ENCODE assay signal across 27 mouse cellular contexts in the genomic region with DNA sequence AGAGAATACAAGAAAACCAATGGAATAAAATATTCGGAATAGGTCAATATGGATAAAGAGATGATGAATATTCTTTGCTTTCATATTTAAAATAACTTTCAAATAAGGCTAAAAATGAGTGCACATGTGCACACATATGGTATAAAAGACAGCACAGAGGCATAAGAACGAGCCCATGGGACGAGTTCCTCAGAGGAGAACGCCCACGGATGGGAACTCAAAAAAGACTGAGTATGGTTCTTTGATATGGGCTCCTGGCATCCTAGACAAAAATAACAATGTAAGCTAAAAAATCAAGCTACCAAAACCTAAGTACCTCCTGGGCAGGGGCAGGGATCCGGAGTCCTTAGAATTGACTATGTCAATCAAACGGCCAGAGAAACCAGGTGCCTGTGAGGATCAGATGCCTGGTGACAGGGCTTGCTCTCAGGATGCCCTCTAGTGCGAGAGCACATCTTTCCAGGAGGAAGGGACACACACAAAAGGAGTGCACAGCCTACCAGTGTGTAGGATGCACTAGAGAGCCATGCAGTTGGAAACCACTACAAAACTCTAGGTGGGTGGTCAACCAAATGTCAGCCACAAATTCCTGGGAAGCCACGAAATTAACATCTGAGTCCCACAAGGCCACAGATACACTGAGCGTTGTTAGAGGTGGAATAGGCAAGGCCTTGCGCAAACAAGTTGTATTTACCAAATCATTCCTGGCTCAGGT.
DNase-seq lines count a peak whose midpoint lies in the region; ATAC-seq and TF ChIP-seq lines count a peak whose summit lies in the region.
"Had no signal": no experiment of that assay in that cellular context is flagged by ENCODE, and none has a peak within 500 bp of the region (broad histone marks: within the 10 kb centered on the region; RNA-seq: fewer than 3 reads in every experiment).

No protein-coding gene starts in this region.

- H3K27ac ChIP-seq in layer of hippocampus, adult 2 months, result peak overlapping the region; percentile 51; the same call in 1 of the 2 replicates
- no peak overlapping the region for H3K27ac ChIP-seq in hindbrain, embryonic 11.5 days (ENCODE audit: low read depth, low read length)
- H3K27ac ChIP-seq: embryonic facial prominence, embryonic 13.5 days; embryonic facial prominence, embryonic 15.5 days; forebrain, embryonic 10.5 days; forebrain, embryonic 12.5 days; forebrain, embryonic 15.5 days had no signal

- WGBS in hindbrain, embryonic 11.5 days, result 90% methylated on average over 11 of the region's 11 CpGs

- no peak overlapping the region for H3K4me2 ChIP-seq in hindbrain, embryonic 11.5 days (replicated peaks; ENCODE audit: low read depth, low read length)
- H3K4me2 ChIP-seq: embryonic facial prominence, embryonic 13.5 days; embryonic facial prominence, embryonic 15.5 days; forebrain, embryonic 12.5 days; forebrain, embryonic 15.5 days had no signal

- no peak overlapping the region for H3K4me3 ChIP-seq in layer of hippocampus, adult 2 months
- H3K4me3 ChIP-seq in hindbrain, embryonic 11.5 days (ENCODE audit: low read depth, low read length), result no peak overlapping the region
- H3K4me3 ChIP-seq: embryonic facial prominence, embryonic 13.5 days; embryonic facial prominence, embryonic 15.5 days; erythroblast, embryonic 14.5 days; forebrain, embryonic 10.5 days; forebrain, embryonic 12.5 days; forebrain, embryonic 15.5 days had no signal

- H3K9me3 ChIP-seq in hindbrain, embryonic 11.5 days (ENCODE audit: control insufficient read depth, low read length), result no peaks in the 10 kb centered on the region
- H3K9me3 ChIP-seq: embryonic facial prominence, embryonic 13.5 days; embryonic facial prominence, embryonic 15.5 days; forebrain, embryonic 12.5 days; forebrain, embryonic 15.5 days had no signal

- no peak for ATAC-seq in hindbrain, embryonic 11.5 days (ENCODE audit: low FRiP score)
- ATAC-seq: forebrain, embryonic 15.5 days; forebrain, postnatal 0 days; Patski had no signal

- H3K27me3 ChIP-seq in hindbrain, embryonic 11.5 days (ENCODE audit: control insufficient read depth, insufficient read depth, low read length), result no peaks in the 10 kb centered on the region
- H3K27me3 ChIP-seq: embryonic facial prominence, embryonic 13.5 days; embryonic facial prominence, embryonic 15.5 days; forebrain, embryonic 12.5 days; forebrain, embryonic 15.5 days; Patski had no signal

- no peaks in the 10 kb centered on the region; the same call in 1 of the 2 replicates for H3K4me1 ChIP-seq in hindbrain, embryonic 11.5 days (replicated peaks; ENCODE audit: control insufficient read depth, insufficient read depth, low read length)

- DNase-seq in layer of hippocampus, adult 2 months (ENCODE audit: low spot score in 2 of 2), result no peak
- no peak for DNase-seq in layer of hippocampus, adult 18-20 months (ENCODE audit: low spot score in 2 of 2)
- DNase-seq in ES-CJ7 (ENCODE audit: low read depth, low spot score), result peak; percentile 11
- peak; percentile 22 for DNase-seq in ZHBTc4 (ENCODE audit: low read depth, low spot score)
- DNase-seq in telencephalon, adult 2 months (ENCODE audit: low read depth, low spot score), result peak; percentile 70
- no peak for DNase-seq in hindbrain, embryonic 11.5 days (ENCODE audit: low spot score)
- no peak for DNase-seq in kidney, postnatal 10 days
- no peak for DNase-seq in adrenal gland, adult (ENCODE audit: inconsistent age in 2 of 2, low spot score in 1 of 2)
- DNase-seq: adrenal gland, adult 8-10 months; adrenal gland, postnatal 14 days; adrenal gland, postnatal 36 days; cerebellum, adult 11 months; cerebellum, adult 18-20 months; cerebellum, adult 8-10 months; cerebellum, adult 9-11 months; cerebellum, postnatal 14 days; cerebellum, postnatal 36 days; embryo, embryonic 11 days; forebrain, postnatal 0 days had no signal

- TF ChIP-seq CTCF in layer of hippocampus, adult 2 months (conservative IDR thresholded peaks at IDR 0.05), result no peak

- no peaks in the 10 kb centered on the region for H3K36me3 ChIP-seq in hindbrain, embryonic 11.5 days (ENCODE audit: control insufficient read depth, insufficient read depth, low read length)
- H3K36me3 ChIP-seq: embryonic facial prominence, embryonic 13.5 days; embryonic facial prominence, embryonic 15.5 days; forebrain, embryonic 10.5 days; forebrain, embryonic 12.5 days; forebrain, embryonic 15.5 days; G1E had no signal

- H3K9ac ChIP-seq in hindbrain, embryonic 11.5 days (ENCODE audit: low read depth, low read length), result no peak overlapping the region
- H3K9ac ChIP-seq: embryonic facial prominence, embryonic 13.5 days; embryonic facial prominence, embryonic 15.5 days; forebrain, embryonic 12.5 days; forebrain, embryonic 15.5 days; forebrain, postnatal 0 days had no signal

Comparison
In these comparisons a context has a peak if more than half of its experiments do, and no peak if none do; other contexts are left out.
1. DNase-seq: peak in ES-CJ7 (single experiment), ZHBTc4 (single experiment) and telencephalon, adult 2 months (single experiment); none in layer of hippocampus, adult 2 months (0 of 2), layer of hippocampus, adult 18-20 months (0 of 2), hindbrain, embryonic 11.5 days (single experiment), kidney, postnatal 10 days (single experiment) and adrenal gland, adult (0 of 2).